Comparison of ENCODE assay signal across 24 mouse cellular contexts in genomic region chr11:101663229-101664027, GRCm38 (mm10). TPM values are rescaled to one million over a fixed set of nuclear protein-coding genes. Genes with fewer than 3 reads are reported as not detected.
DNase-seq lines count a peak whose midpoint lies in the region; ATAC-seq and TF ChIP-seq lines count a peak whose summit lies in the region.
"Had no signal": no experiment of that assay in that cellular context is flagged by ENCODE, and none has a peak within 500 bp of the region (broad histone marks: within the 10 kb centered on the region; RNA-seq: fewer than 3 reads in every experiment).

No protein-coding gene starts in this region.

- WGBS in heart, embryonic 10.5 days: 26% methylated on average over 11 of the region's 11 CpGs
- 39% methylated on average over 11 of the region's 11 CpGs for WGBS in kidney, adult 2 months
- WGBS in liver, postnatal 0 days (ENCODE audit: insufficient replicate concordance): 50% methylated on average over 11 of the region's 11 CpGs
- 52% methylated on average over 11 of the region's 11 CpGs for WGBS in liver, embryonic 12.5 days (ENCODE audit: insufficient replicate concordance)

- no peaks in the 10 kb centered on the region for H3K36me3 ChIP-seq in heart, embryonic 10.5 days
- no peaks in the 10 kb centered on the region for H3K36me3 ChIP-seq in kidney, adult 2 months (ENCODE audit: control insufficient read depth, insufficient read depth, low read length)
- peaks cover 4% of the 10 kb centered on the region; the same call in 1 of the 2 replicates for H3K36me3 ChIP-seq in liver, postnatal 0 days (replicated peaks; ENCODE audit: insufficient read depth, low read length)
- no peaks in the 10 kb centered on the region for H3K36me3 ChIP-seq in liver, embryonic 12.5 days
- H3K36me3 ChIP-seq: intestine, embryonic 15.5 days; stomach, embryonic 15.5 days had no signal

- intact Hi-C loops in heart, postnatal 36 days (cut with DNase I): no loop called here

- no peak overlapping the region for H3K4me3 ChIP-seq in heart, embryonic 10.5 days
- H3K4me3 ChIP-seq in kidney, adult 2 months (ENCODE audit: insufficient read depth, low read depth, low read length): no peak overlapping the region
- no peak overlapping the region for H3K4me3 ChIP-seq in liver, postnatal 0 days (ENCODE audit: low read depth, low read length)
- H3K4me3 ChIP-seq in liver, embryonic 12.5 days: no peak overlapping the region
- H3K4me3 ChIP-seq: intestine, embryonic 15.5 days; stomach, embryonic 15.5 days had no signal

- ATAC-seq in liver, postnatal 0 days: no peak
- no peak for ATAC-seq in liver, embryonic 12.5 days
- ATAC-seq in inflammation-experienced regulatory T-cells, adult 6 months: no peak
- ATAC-seq: forebrain, embryonic 14.5 days; hindbrain, embryonic 16.5 days; intestine, embryonic 15.5 days; lung, postnatal 0 days had no signal

- no peak for TF ChIP-seq CTCF in kidney, adult 2 months (conservative IDR thresholded peaks at IDR 0.05; ENCODE audit: insufficient read depth, insufficient read length, low read depth, low read length)
- TF ChIP-seq CTCF in liver, postnatal 0 days (IDR thresholded peaks at IDR 0.05; ENCODE audit: low read depth): no peak

- TF ChIP-seq POLR2A in kidney, adult 2 months (IDR thresholded peaks at IDR 0.05; ENCODE audit: low read depth, low read length): no peak

- H3K27ac ChIP-seq in heart, embryonic 10.5 days: peak overlapping the region; percentile 70
- no peak overlapping the region for H3K27ac ChIP-seq in kidney, adult 2 months (ENCODE audit: insufficient read depth, low read depth, low read length)
- H3K27ac ChIP-seq in liver, postnatal 0 days (ENCODE audit: low read depth): peak overlapping the region; percentile 12; the same call in 1 of the 2 replicates
- no peak overlapping the region for H3K27ac ChIP-seq in liver, embryonic 12.5 days
- H3K27ac ChIP-seq: intestine, embryonic 15.5 days; stomach, embryonic 15.5 days had no signal

- no peak overlapping the region for H3K9ac ChIP-seq in liver, postnatal 0 days (replicated peaks)
- no peak overlapping the region for H3K9ac ChIP-seq in liver, embryonic 12.5 days
- H3K9ac ChIP-seq: intestine, embryonic 15.5 days; stomach, embryonic 15.5 days had no signal

- TF ChIP-seq EP300 in liver, postnatal 0 days (IDR thresholded peaks at IDR 0.05; ENCODE audit: low read depth): no peak

- H3K4me2 ChIP-seq in liver, postnatal 0 days (ENCODE audit: low read depth, low read length): no peak overlapping the region
- no peak overlapping the region for H3K4me2 ChIP-seq in liver, embryonic 12.5 days
- H3K4me2 ChIP-seq: intestine, embryonic 15.5 days; stomach, embryonic 15.5 days had no signal

- DNase-seq in heart, embryonic 10.5 days (ENCODE audit: low spot score): peak; percentile 71
- no peak for DNase-seq in heart, postnatal 36 days
- peak; percentile 57 for DNase-seq in kidney, adult 2 months
- DNase-seq in kidney, postnatal 10 days: no peak
- no peak for DNase-seq in liver, postnatal 0 days
- DNase-seq in yolk sac, embryonic 10.5 days (ENCODE audit: low spot score): peak; percentile 71
- DNase-seq: adrenal gland, adult 8-10 months; B cell, adult 2 months; cerebellum, adult 8-10 months; cerebellum, postnatal 36 days; gastrocnemius, postnatal 36 days; kidney, adult 8-10 months; kidney, postnatal 4 days; left cerebral cortex, postnatal 4 days; lung, adult 18-20 months; midbrain, embryonic 14.5 days had no signal

- H3K27me3 ChIP-seq in heart, embryonic 10.5 days (ENCODE audit: insufficient read depth, poor library complexity, severe bottlenecking): no peaks in the 10 kb centered on the region; the same call in 1 of the 2 replicates
- no peaks in the 10 kb centered on the region for H3K27me3 ChIP-seq in kidney, adult 2 months (replicated peaks; ENCODE audit: control insufficient read depth, insufficient read depth, low read length)
- no peaks in the 10 kb centered on the region for H3K27me3 ChIP-seq in liver, postnatal 0 days (ENCODE audit: insufficient read depth, low read length)
- no peaks in the 10 kb centered on the region for H3K27me3 ChIP-seq in liver, embryonic 12.5 days (replicated peaks)
- H3K27me3 ChIP-seq: intestine, embryonic 15.5 days; stomach, embryonic 15.5 days had no signal

- H3K9me3 ChIP-seq in heart, embryonic 10.5 days: no peaks in the 10 kb centered on the region
- H3K9me3 ChIP-seq in liver, postnatal 0 days (ENCODE audit: low read length): no peaks in the 10 kb centered on the region
- H3K9me3 ChIP-seq in liver, embryonic 12.5 days (replicated peaks): no peaks in the 10 kb centered on the region
- H3K9me3 ChIP-seq: G1E; intestine, embryonic 15.5 days; stomach, embryonic 15.5 days had no signal

- peaks cover 45% of the 10 kb centered on the region for H3K4me1 ChIP-seq in heart, embryonic 10.5 days
- no peaks in the 10 kb centered on the region; the same call in 1 of the 2 replicates for H3K4me1 ChIP-seq in kidney, adult 2 months (ENCODE audit: control insufficient read depth, insufficient read depth, low read length)
- peaks cover 29% of the 10 kb centered on the region for H3K4me1 ChIP-seq in liver, postnatal 0 days (ENCODE audit: insufficient read depth)
- H3K4me1 ChIP-seq in liver, embryonic 12.5 days: peaks cover 80% of the 10 kb centered on the region

RNA-seq across cellular contexts. Expression of gene Arl4d, which starts 1.9 kb away (rescaled TPM):
- polyA plus RNA-seq in heart, embryonic 10.5 days (2016; fragmentation: Nextera tagmentation; extraction: Ambion mirVana): 10.3 and 10.9 TPM in 2 replicates
- total RNA-seq in heart, postnatal 36 days (2021): 10 to 100 TPM; 23.4 to 23.5 TPM
- 23.1 and 27.2 TPM in 2 replicates for polyA plus RNA-seq in kidney, adult 2 months (2012; rRNA removed)
- 3.4 and 4.1 TPM in 2 replicates for polyA plus RNA-seq in liver, postnatal 0 days (2015; fragmentation: Nextera tagmentation; extraction: Ambion mirVana)
- polyA plus RNA-seq in liver, embryonic 12.5 days (2016; fragmentation: Nextera tagmentation; extraction: Ambion mirVana): 1.0 and 1.3 TPM in 2 replicates
- polyA plus RNA-seq in inflammation-experienced regulatory T-cells, adult 6 months (2017; shearing (Covaris generic)): 1 to 10 TPM in 1 of 3 experiments, under 1 TPM in 1, not detected in 1; 0.40 to 1.6 TPM

RNA-seq across cellular contexts. Expression of gene Rdm1, which starts 36.4 kb away (rescaled TPM):
- 24.0 and 26.8 TPM in 2 replicates for polyA plus RNA-seq in heart, embryonic 10.5 days (2016; fragmentation: Nextera tagmentation; extraction: Ambion mirVana)
- 10 to 100 TPM; 41.6 to 47.3 TPM for total RNA-seq in heart, postnatal 36 days (2021)
- polyA plus RNA-seq in kidney, adult 2 months (2012; rRNA removed): 41.0 and 45.7 TPM in 2 replicates
- polyA plus RNA-seq in liver, postnatal 0 days (2015; fragmentation: Nextera tagmentation; extraction: Ambion mirVana): 7.4 and 8.4 TPM in 2 replicates
- polyA plus RNA-seq in liver, embryonic 12.5 days (2016; fragmentation: Nextera tagmentation; extraction: Ambion mirVana): 11.8 and 12.4 TPM in 2 replicates
- polyA plus RNA-seq in inflammation-experienced regulatory T-cells, adult 6 months (2017; shearing (Covaris generic)): 10 to 100 TPM; 74.3 to 80.3 (median 78.1) TPM

Comparison
In these comparisons a context has a peak if more than half of its experiments do, and no peak if none do; other contexts are left out.
1. DNase-seq: peak in heart, embryonic 10.5 days (single experiment), kidney, adult 2 months (single experiment) and yolk sac, embryonic 10.5 days (single experiment); none in heart, postnatal 36 days (0 of 2), kidney, postnatal 10 days (single experiment) and liver, postnatal 0 days (single experiment).
2. H3K27ac ChIP-seq: peak in heart, embryonic 10.5 days (single experiment) and liver, postnatal 0 days (single experiment); none in kidney, adult 2 months (single experiment) and liver, embryonic 12.5 days (single experiment).